Mouse (Mus musculus) olfactory bulb, adult 2 months (tissue): ENCODE data around the gene Mrpl49.

Source experiments
- CTCF ChIP-seq: fragments of 200-500 bp; IDR thresholded peaks from 2 replicates; pipeline ENCODE4 v1.5.1; 2012; ENCODE audit warnings: low read depth, mild to moderate bottlenecking, low read length, moderate library complexity; ENCODE audit not compliant: insufficient read depth
- POLR2A ChIP-seq: fragments of 200-500 bp; IDR thresholded peaks from 2 replicates; pipeline ENCODE4 v1.6.1; 2012; ENCODE audit warnings: mild to moderate bottlenecking, low read depth, low read length, moderate library complexity; ENCODE audit not compliant: insufficient read depth

GRCm38 (mm10) chr19:6058513-6058912, 928 bp upstream of the Mrpl49 start:
- TF ChIP-seq CTCF, result no peak
- TF ChIP-seq POLR2A, result no peak
